Mouse (Mus musculus) brown adipose tissue, adult 24 weeks (tissue): ENCODE results near the gene Cdc34. TPM values are rescaled to one million over a fixed set of nuclear protein-coding genes. Genes with fewer than 3 reads are reported as not detected.

Experiments used
- H3K27ac ChIP-seq: fragments of 200-500 bp; replicated peaks from 2 replicates; pipeline ENCODE4 v1.5.1; 2012; ENCODE audit warnings: low read depth, mild to moderate bottlenecking, low read length
- H3K4me1 ChIP-seq: fragments of 200-500 bp; 2 replicates; pipeline ENCODE4 v1.6.1; 2012; ENCODE audit warnings: low read length, mixed read lengths; ENCODE audit not compliant: control insufficient read depth, insufficient read depth, insufficient read length
- H3K4me3 ChIP-seq: fragments of 200-500 bp; 2 replicates; pipeline ENCODE4 v1.5.1; 2012; ENCODE audit warnings: low read depth, mild to moderate bottlenecking, low read length, moderate library complexity; ENCODE audit not compliant: insufficient read depth
- polyA plus RNA-seq: library from polyadenylated mRNA; stranded (reverse); fragments of >200 nt; gene quantifications from 2 replicates; pipeline ENCODE4 v1.2.4, GENCODE M21; 2012; ENCODE audit not compliant: missing spikeins, insufficient read depth, insufficient read length

The Cdc34 gene
- polyA plus RNA-seq, 1 experiment = 274 TPM

DNA sequence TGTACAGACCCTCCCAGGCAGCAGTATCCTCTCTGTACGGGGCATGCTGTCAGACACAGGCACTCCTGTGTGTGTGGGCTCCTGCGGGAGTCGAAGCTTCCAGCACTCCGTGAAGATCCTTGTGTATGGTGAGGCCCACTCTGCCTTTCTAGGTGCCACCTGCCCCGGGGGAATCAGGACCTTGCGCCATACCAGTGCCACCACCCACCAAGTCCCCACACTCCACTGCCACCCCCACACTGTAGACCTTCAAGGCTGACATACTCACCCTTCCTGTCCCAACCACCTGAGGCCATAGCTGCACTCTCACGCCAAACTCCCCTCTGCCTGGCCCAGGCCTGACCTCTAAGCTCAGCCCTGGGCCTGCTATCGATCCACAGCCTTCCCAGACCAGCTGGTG lies 16.9 kb upstream of the Cdc34 start:
- H3K27ac ChIP-seq = no peak overlapping the region
- peaks cover 2% of the 10 kb centered on the region for H3K4me1 ChIP-seq
- no peak overlapping the region for H3K4me3 ChIP-seq

DNA sequence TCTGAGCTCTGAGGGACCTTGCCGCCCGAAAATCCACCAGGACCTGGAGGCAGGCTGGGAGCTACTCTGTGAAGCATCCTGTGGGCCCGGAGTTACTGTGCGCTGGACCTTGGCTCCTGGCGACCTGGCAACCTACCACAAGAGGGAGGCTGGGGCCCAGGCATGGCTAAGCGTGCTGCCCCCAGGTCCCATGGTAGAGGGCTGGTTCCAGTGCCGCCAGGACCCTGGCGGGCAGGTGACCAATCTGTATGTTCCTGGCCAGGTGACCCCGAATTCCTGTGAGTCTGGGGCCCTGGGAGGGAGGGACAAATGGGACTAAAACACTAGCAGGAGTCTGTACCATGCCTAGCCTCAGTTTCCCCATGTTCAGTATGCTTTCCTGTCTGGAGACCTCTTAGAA lies 15.5 kb upstream of the Cdc34 start:
- H3K4me3 ChIP-seq = no peak overlapping the region
- H3K27ac ChIP-seq = no peak overlapping the region
- H3K4me1 ChIP-seq = peaks cover 8% of the 10 kb centered on the region

DNA sequence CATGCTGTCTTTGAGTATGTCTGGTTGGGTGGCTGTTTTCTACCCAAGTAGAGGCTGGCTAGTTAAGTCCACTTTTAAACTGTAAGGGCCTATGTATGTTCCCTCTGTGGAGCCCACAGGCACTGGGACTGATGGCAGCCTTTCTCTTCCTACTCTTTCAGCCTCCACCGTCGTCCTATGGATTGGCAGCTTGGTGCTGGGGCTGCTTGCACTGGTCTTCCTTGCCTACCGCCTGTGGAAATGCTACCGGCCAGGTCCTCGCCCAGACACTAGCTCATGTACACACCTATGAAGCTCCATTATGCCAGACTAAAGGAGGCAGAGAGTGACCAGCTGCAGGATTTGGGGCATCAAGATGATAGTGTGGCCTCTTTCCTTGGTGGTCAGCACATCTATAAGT lies 13.9 kb upstream of the Cdc34 start:
- H3K27ac ChIP-seq = no peak overlapping the region
- H3K4me3 ChIP-seq = no peak overlapping the region
- peaks cover 8% of the 10 kb centered on the region for H3K4me1 ChIP-seq

DNA sequence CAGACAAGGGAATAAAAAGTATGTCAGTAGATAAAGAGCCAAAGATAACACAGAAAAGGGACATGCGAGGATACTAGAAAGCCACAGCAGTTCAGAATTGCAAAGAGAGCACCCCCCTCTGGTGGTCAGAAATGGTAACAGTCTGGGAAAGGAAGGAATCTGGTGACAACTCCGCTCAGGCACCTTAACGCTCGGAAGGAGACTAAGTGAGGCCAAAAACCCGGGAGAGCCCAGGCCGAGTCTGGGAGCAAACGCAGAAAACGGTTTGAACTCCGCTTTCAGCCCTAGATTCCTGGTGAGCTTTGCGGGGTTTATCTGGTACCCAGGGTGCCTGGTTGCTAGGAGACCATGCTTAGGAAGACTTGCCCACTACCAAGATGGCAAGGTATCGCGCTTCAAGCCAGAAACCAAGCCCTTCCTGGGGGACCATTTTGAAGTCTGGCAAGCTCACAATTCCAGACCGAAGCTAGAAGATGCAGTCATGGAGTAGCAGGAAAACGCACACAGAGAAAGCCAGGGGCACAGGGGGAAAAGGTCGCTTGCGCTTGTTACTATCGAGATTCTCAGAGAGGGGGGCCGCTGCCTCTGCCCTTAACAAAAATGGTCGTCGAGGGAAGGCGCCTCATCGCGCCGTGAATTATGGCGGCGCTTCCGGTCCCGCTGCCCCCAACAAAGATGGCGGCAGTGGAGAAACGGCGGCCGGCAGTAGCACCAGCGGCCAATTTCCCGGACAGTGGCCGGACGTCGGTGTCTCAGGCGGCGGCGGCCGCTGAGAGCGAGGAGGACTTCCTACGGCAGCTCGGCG lies 13.0 kb upstream of the Cdc34 start, which contains the start of gene Tpgs1:
Gene Tpgs1, plus strand, starts transcription at position 599 of the 805 bp plus-strand sequence.
- peaks cover 8% of the 10 kb centered on the region for H3K4me1 ChIP-seq
- H3K27ac ChIP-seq = peak within 1 kb of the TSS; percentile 92
- peak within 1 kb of the TSS; percentile 78 for H3K4me3 ChIP-seq

DNA sequence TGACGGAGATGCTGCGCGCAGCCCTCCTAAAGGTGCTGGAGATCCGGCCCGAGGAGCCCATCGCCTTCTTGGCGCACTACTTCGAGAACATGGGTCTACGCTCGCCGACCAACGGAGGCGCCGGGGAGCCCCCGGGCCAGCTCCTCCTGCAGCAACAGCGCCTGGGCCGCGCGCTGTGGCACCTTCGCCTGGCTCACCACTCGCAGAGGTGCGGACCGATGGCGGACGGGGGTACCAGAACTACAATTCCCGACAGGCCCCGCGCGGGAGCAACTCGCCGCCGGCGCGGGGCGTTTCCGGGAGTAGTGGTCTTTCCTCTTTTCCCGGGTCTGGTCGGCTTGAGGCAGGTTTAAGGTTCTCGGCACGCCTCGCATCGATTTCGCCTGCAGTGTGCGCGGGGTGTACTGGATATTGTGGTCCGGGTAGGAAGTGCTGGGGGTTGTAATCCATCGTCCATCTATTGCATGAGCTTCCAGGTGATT lies 12.4 kb upstream of the Cdc34 start:
- peak overlapping the region; percentile 79 for H3K27ac ChIP-seq
- H3K4me1 ChIP-seq = peaks cover 8% of the 10 kb centered on the region
- H3K4me3 ChIP-seq = peak overlapping the region; percentile 78

DNA sequence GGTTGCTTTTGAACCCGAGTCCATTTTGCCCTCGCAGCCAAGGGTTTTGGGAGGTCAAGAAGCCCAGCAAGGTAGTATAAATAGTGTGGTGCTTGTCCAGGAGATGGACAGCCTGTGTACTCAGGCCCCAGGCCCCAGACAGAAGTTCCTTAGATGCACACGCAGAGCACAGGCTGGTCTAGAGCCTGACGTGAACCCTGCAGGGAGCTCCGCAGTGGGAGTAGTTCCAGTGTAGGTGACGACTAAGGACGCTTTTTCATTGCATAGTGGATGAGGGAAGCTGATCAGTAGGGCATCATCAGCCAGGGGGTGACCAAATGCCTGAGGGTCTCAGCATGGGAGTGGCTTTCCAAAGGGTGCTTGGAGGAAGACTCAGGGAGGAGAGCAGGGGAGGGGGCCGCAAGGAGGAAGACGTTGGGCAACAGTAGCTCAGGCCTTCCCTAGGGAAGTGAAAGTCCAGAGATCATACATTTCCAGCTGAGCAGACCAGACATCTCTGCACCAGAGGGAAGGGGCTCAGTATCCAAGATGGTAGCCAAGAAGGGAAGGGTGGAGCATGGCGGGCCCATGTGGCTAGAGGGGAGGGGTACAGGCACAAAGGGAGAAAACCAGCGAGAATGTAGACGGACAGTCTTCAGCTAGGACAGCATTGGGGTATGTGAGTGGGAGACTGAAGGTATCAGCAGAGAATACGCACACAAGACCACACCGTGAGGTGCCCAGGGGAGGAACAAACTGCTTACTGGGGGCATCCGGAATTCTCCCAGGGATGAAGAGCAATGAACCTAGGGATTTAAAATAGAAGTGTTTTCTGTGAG lies 11.7 kb upstream of the Cdc34 start:
- Histone ChIP-seq H3K27ac (no peak overlapping the region), H3K4me3 (peak overlapping the region; percentile 78), H3K4me1 (peaks cover 8% of the 10 kb centered on the region)

DNA sequence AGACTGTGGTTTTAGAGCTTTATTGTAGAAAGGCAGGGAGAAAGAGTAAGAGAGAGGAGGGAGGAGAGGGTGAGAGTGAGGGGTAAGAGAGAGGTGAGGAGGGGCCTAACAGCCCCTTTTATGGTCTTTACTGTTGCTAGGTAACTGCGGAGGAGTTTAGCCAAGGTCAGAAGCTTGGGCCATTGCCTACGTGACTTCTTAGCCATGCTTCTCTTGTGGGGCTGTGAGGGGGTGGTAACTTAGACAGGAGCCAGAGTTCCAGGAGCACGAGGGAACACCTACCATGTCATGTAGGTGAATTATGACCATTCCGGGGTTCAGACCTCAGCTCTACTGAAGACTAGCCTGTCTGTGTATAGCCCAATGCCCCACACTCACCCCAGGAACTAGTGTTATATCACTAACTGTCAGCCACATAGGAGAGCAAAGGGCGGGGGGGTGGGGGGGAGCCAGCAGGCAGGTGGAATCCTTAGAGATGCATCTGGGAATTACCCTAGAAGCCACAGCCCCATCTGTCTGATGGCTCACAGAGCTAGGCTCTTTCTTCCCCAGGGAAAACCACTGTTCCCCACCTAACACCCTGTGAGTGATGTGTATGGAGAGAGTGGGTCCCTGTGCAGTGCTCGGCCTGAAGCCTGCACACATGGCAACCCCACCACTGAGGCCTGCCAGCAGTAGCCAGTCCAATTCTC lies 10.5 kb upstream of the Cdc34 start:
- Histone ChIP-seq H3K27ac (no peak overlapping the region), H3K4me3 (no peak overlapping the region), H3K4me1 (peaks cover 8% of the 10 kb centered on the region)

DNA sequence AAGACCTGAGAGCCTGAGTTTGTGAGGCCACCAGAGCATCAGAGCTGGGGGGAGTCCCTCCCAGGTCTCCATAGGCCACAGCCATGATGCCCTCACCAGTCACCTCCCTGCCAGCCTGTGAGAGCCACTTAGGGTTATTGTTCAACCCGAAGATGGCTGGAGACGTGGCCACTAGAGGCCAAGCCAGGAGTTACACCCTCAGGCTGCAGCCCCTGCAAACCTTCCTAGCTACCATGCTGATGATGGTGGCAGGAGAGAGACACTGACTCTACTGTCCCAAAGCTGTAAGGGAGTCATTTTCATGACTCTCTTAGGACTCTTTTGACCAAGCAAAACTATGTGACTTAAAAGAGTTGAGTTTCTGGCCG lies 9.9 kb upstream of the Cdc34 start:
- Histone ChIP-seq H3K27ac (no peak overlapping the region), H3K4me3 (no peak overlapping the region), H3K4me1 (peaks cover 8% of the 10 kb centered on the region)

DNA sequence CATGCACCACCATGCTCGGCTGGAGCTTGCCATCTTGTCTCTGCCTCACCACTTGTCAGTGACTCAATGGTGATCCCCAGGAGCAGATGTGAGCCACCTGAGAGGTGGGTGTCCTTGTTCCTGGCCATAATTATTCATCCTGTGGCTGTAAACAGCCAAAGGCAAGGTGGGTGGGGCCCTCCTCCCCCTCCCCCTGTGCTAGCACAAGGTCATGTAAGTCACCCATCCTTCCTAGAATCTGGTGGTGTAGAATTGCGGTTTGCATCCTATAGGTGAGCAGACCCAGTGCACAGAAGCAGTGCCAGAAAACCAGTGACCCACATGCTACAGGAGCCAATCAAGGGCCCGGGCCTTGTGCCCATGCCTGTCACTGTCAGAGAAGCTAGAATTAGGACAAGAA lies 8.9 kb upstream of the Cdc34 start:
- no peak overlapping the region for H3K4me3 ChIP-seq
- peaks cover 8% of the 10 kb centered on the region for H3K4me1 ChIP-seq
- H3K27ac ChIP-seq = no peak overlapping the region

DNA sequence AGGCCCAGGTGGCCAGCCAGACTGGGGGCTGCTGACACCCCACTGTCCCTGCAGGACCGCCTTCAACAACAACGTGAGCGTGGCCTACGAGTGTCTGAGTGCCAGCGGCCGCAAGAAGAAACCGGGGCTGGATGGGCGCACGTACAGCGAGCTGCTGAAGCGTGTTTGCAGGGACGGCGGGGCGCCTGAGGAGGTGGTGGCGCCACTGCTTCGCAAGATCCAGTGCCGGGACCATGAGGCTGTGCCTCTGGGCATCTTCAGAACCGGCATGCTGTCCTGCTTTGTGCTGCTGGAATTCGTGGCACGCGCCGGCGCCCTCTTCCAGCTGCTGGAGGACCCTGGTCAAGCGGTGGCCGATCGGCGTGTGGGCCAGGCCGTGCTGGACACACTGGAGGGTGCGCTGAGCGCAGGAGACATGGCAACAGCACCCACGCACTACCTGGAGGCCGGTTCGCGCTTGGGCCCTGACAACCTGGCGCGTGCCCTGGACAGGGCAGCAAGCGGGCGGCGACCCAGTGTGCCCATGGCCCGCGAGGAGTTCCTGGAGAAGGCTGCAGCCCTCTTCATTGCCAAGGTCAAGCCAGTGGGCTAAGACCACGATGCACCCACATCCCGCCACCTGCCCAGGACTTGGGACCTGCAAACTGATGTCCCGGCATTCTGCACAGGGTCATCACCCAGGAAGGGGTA lies 6.5 kb upstream of the Cdc34 start:
- Histone ChIP-seq H3K27ac (no peak overlapping the region), H3K4me1 (peaks cover 1% of the 10 kb centered on the region; the same call in 1 of the 2 replicates), H3K4me3 (no peak overlapping the region)

DNA sequence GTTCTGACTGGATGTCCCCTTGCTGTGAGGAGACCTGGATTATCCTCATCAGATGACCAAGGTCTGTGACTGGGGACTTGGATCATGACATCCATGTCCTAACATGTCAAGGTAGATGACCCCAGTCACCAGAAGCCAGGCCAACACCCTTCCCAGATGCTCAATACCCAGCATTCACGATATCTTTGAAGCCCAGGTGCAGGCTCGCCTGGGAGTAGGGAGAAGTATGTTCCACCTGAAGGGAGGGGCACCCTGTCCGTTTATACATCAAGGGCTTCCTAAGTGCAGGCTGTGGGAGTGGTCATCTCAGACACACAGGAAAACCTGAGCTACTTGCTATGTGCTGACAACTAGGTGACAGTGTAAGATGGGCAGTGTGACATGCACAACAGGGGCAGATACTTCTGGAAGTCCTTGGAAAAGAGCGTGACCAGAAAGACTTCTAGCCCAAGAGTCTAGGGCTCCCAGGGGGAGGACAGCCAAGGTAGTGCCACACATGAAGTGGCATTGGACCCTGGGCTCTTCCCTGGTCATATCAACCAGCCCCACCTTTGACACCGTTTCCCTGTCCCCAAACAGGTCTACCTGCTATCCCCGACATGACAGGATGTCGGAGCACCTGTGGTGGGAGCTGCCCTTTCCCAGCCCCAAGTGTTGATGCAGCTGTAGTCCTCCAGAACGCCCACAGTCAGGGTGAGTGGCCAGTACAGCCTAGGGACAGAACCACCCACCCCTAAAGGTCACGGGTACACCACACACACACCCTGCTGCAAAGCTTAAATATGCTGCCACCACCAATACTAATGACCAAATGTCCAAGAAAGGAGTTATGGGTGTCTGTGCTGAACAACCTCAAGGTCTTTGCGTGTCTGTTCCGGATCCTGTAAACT lies 1.1 kb upstream of the Cdc34 start:
- Histone ChIP-seq H3K4me1 (peaks cover 11% of the 10 kb centered on the region; the same call in 1 of the 2 replicates), H3K4me3 (peak overlapping the region; percentile 60)

DNA sequence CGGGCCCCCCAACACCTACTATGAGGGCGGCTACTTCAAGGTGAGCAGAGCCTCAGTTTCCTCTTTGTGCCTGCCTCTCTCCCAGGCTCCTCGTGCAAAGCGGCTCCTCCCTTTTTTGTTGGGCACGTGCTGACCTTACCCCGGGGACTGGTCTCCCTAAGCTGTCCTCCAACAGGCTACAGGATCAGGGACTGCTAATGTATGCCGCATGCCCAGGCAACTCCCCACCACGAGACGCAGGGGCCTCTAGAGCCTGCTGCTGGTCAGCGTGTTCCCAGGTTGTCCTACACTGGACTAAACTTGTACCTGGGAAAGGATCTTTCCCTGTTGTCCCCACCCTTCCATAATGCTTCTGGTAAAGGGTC lies 538 bp downstream of the Cdc34 start:
- Histone ChIP-seq H3K27ac (peak overlapping the region; percentile 97), H3K4me3 (peak overlapping the region; percentile 94)

More for the DNA sequence above, 1.1 kb upstream of the Cdc34 start:
- H3K27ac ChIP-seq = peak overlapping the region; percentile 73

DNA sequence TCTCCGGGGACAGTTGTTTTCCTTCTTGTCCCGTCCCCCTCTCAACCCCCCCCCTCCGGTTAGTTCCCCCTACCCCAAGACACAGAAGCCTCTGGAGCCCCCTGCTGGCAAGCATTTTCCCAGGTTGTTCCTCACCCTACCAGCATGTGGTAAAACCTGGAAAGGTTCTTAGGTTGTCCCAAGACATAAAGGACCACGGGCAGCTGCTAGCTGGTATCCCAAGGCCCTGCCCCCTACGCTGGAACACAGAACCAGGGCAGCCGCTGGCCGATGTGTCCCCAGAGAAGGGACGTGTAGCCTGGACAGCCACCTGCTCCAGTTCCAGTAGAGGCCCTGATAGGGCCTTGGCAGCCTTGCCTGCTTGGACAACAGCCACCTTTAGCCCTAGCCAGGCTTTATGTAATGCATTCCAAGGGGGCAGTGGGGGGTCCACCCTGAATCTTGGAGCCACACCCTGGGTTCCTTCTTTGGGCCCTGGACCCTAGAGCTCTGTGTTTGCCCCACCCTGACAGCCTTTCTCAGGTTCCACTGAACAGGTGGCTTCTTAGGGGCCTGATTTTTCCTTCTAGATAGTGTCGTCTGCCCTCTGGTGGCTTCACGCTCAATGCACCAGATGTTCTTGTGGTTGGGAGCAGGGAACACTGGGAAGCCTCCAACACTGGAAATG lies 1.1 kb downstream of the Cdc34 start:
- Histone ChIP-seq H3K27ac (peak overlapping the region; percentile 97), H3K4me3 (peak overlapping the region; percentile 94), H3K4me1 (peaks cover 11% of the 10 kb centered on the region; the same call in 1 of the 2 replicates)

More for the DNA sequence above, 538 bp downstream of the Cdc34 start:
- H3K4me1 ChIP-seq = peaks cover 11% of the 10 kb centered on the region; the same call in 1 of the 2 replicates
